8 mouse cellular contexts compared by ENCODE assay signal in genomic region chr19:37918515-37918932, GRCm38 (mm10).
A peak's percentile ranks its signal among the peaks of the same experiment; 100 is the strongest.
DNase-seq lines count a peak whose midpoint lies in the region; ATAC-seq and TF ChIP-seq lines count a peak whose summit lies in the region.
"Had no signal": no experiment of that assay in that cellular context is flagged by ENCODE, and none has a peak within 500 bp of the region (broad histone marks: within the 10 kb centered on the region; RNA-seq: fewer than 3 reads in every experiment).

No protein-coding gene starts in this region.

- no peak for TF ChIP-seq CTCF in thymus, adult 2 months (IDR thresholded peaks at IDR 0.05; ENCODE audit: borderline replicate concordance, control insufficient read depth, extremely low read depth, insufficient read depth, low read length, poor library complexity)

- H3K27ac ChIP-seq in heart, embryonic 13.5 days (replicated peaks): peak overlapping the region; percentile 37; the same call in 1 of the 2 replicates
- no peak overlapping the region for H3K27ac ChIP-seq in neural tube, embryonic 13.5 days (replicated peaks)
- H3K27ac ChIP-seq in thymus, adult 2 months (ENCODE audit: control insufficient read depth, insufficient read depth, low read length): no peak overlapping the region
- H3K27ac ChIP-seq: macrophage had no signal

- no peaks in the 10 kb centered on the region for H3K9me3 ChIP-seq in heart, embryonic 13.5 days
- H3K9me3 ChIP-seq in neural tube, embryonic 13.5 days: no peaks in the 10 kb centered on the region

- no peaks in the 10 kb centered on the region for H3K27me3 ChIP-seq in heart, embryonic 13.5 days (replicated peaks)
- no peaks in the 10 kb centered on the region for H3K27me3 ChIP-seq in neural tube, embryonic 13.5 days
- H3K27me3 ChIP-seq in thymus, adult 2 months (ENCODE audit: control insufficient read depth, insufficient read depth, low read length): no peaks in the 10 kb centered on the region

- TF ChIP-seq POLR2A in thymus, adult 2 months (IDR thresholded peaks at IDR 0.05; ENCODE audit: control insufficient read depth, extremely low read depth, insufficient read depth, low read length, poor library complexity): no peak

- 0 out of 2 replicates have a peak overlapping the region, but pooled peaks have one; percentile 18 for H3K4me2 ChIP-seq in heart, embryonic 13.5 days
- H3K4me2 ChIP-seq in neural tube, embryonic 13.5 days: no peak overlapping the region

- peaks cover 12% of the 10 kb centered on the region; the same call in 1 of the 2 replicates for H3K36me3 ChIP-seq in heart, embryonic 13.5 days
- H3K36me3 ChIP-seq in neural tube, embryonic 13.5 days: no peaks in the 10 kb centered on the region
- no peaks in the 10 kb centered on the region for H3K36me3 ChIP-seq in thymus, adult 2 months (ENCODE audit: control insufficient read depth, insufficient read depth, low read length)

- H3K9ac ChIP-seq in heart, embryonic 13.5 days: no peak overlapping the region
- H3K9ac ChIP-seq in neural tube, embryonic 13.5 days: no peak overlapping the region

- 47% methylated on average over 12 of the region's 12 CpGs for WGBS in heart, embryonic 13.5 days
- 67% methylated on average over 12 of the region's 12 CpGs for WGBS in neural tube, embryonic 13.5 days
- WGBS in thymus, adult 2 months: 75% methylated on average over 12 of the region's 12 CpGs

- ATAC-seq in heart, embryonic 13.5 days (ENCODE audit: extremely low read depth, insufficient number of reproducible peaks, low FRiP score, low TSS enrichment): 0 out of 2 replicates have a peak, but pooled peaks have one; percentile 31
- ATAC-seq in neural tube, embryonic 13.5 days (ENCODE audit: low read depth): 0 out of 2 replicates have a peak, but pooled peaks have one; percentile 47

- peaks cover 16% of the 10 kb centered on the region; the same call in 1 of the 2 replicates for H3K4me1 ChIP-seq in heart, embryonic 13.5 days
- H3K4me1 ChIP-seq in neural tube, embryonic 13.5 days (replicated peaks): no peaks in the 10 kb centered on the region
- H3K4me1 ChIP-seq in thymus, adult 2 months (replicated peaks; ENCODE audit: control insufficient read depth, insufficient read depth, low read length): no peaks in the 10 kb centered on the region

- no peak overlapping the region for H3K4me3 ChIP-seq in heart, embryonic 13.5 days
- no peak overlapping the region for H3K4me3 ChIP-seq in neural tube, embryonic 13.5 days
- no peak overlapping the region for H3K4me3 ChIP-seq in thymus, adult 2 months (ENCODE audit: control insufficient read depth, insufficient read depth, low read length)

- peak; percentile 6 for DNase-seq in retina, postnatal 1 day
- no peak for DNase-seq in retina, embryonic 14.5 days (ENCODE audit: low spot score)
- peak; percentile 43 to 73 for DNase-seq in kidney, postnatal 25 days
- DNase-seq in layer of hippocampus, adult 18-20 months (ENCODE audit: low spot score in 2 of 2): no peak
- DNase-seq in thymus, adult 2 months: no peak

Comparison
In these comparisons a context has a peak if more than half of its experiments do, and no peak if none do; other contexts are left out.
1. DNase-seq: peak in retina, postnatal 1 day (single experiment) and kidney, postnatal 25 days (2 of 2); none in retina, embryonic 14.5 days (single experiment), layer of hippocampus, adult 18-20 months (0 of 2) and thymus, adult 2 months (single experiment).